In genomic region chr12:12294380-12295171, GRCm38 (mm10) we compare ENCODE assay signal across 18 mouse cellular contexts. TPM values are rescaled to one million over a fixed set of nuclear protein-coding genes. Genes with fewer than 3 reads are reported as not detected.
"Had no signal": no experiment of that assay in that cellular context is flagged by ENCODE, and none has a peak within 500 bp of the region (broad histone marks: within the 10 kb centered on the region; RNA-seq: fewer than 3 reads in every experiment).

No protein-coding gene starts in this region.

- DNase-seq: kidney, adult 18-20 months; kidney, adult 9 months; kidney, postnatal 36 days; layer of hippocampus, postnatal 36 days; left cerebral cortex, postnatal 4 days; lung, adult 2 months; midbrain, embryonic 14.5 days; right cerebral cortex, postnatal 14 days; right cerebral cortex, postnatal 4 days; thymus, postnatal 25 days had no signal

- H3K36me3 ChIP-seq: limb, embryonic 12.5 days; limb, embryonic 15.5 days; liver, embryonic 15.5 days; neural tube, embryonic 13.5 days; stomach, embryonic 15.5 days had no signal

- H3K9me3 ChIP-seq: limb, embryonic 12.5 days; limb, embryonic 15.5 days; liver, embryonic 15.5 days; neural tube, embryonic 13.5 days; stomach, embryonic 15.5 days had no signal

- ATAC-seq: inflammation-experienced regulatory T-cells, adult 6 months; intestine, embryonic 16.5 days had no signal

- H3K27ac ChIP-seq: limb, embryonic 12.5 days; limb, embryonic 15.5 days; liver, embryonic 15.5 days; neural tube, embryonic 13.5 days; stomach, embryonic 15.5 days had no signal

- H3K4me1 ChIP-seq: liver, embryonic 15.5 days; stomach, embryonic 15.5 days had no signal

- H3K4me3 ChIP-seq: limb, embryonic 12.5 days; limb, embryonic 15.5 days; liver, embryonic 15.5 days; myocyte; neural tube, embryonic 13.5 days; stomach, embryonic 15.5 days had no signal

- H3K27me3 ChIP-seq: limb, embryonic 12.5 days; limb, embryonic 15.5 days; liver, embryonic 15.5 days; neural tube, embryonic 13.5 days; stomach, embryonic 15.5 days had no signal

RNA-seq across cellular contexts. Expression of gene Fam49a, which starts 32.6 kb away (rescaled TPM):
- polyA plus RNA-seq: myocyte had no signal
